Mouse (Mus musculus) cerebellum, adult 8-10 months (tissue): ENCODE results near the gene Zkscan8.
"Not testable (repeated sequence)": the region's sequence is repeated elsewhere in the genome, so short reads cannot be mapped to it uniquely, and the experiment has no call there.

Experiments
- DNase-seq: peaks from one replicate; pipeline ENCODE4 v3.0.0; 2022

Gene Zkscan8

DNA sequence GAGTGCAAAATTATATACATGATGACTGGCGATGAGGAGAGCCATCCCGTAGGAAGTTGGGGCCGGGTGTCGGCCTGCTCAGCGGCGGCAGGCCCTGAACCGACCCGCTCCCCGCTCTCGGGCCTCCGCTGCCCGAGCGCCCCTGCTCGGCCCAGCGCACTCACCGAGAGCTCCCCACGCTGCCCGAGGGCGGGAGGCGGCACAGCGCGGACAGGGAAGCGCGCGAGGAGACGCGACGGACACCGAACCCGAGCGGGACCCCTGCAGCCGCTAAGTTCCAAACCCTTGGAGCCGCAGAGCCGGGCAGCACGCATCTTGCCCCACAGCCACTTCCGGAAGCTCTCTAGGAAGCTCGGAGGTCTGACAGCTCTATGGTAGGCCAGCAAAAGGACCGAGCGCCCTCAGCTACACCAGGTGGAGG lies at the start of gene Zkscan8:
TSS of gene Zkscan8 (minus strand) at position 340 of the 421 bp plus-strand sequence.
- DNase-seq: peak; percentile 88

DNA sequence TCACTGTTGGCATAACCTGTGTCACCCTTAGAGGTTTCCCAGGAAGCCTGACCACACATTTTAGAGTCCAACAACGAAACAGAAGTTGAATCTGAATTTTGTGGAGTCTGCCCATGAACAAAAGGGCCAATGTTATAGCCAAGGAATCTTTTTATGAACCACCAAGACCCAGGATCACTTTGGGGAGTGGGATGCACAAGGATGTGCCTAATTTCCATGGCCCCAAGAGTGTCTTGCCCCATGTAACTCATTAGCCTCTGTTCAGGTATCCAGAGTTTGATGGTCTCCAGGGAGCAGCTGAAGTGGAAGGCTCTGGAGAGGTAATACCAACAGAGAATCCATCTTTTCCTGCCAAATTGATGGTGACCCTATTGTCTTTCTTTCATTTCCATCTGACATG lies 28.9 kb upstream of the Zkscan8 start, which contains the start of gene Olfr1535:
TSS of gene Olfr1535 (minus strand) at position 101 of the 400 bp plus-strand sequence.
- no peak for DNase-seq

DNA sequence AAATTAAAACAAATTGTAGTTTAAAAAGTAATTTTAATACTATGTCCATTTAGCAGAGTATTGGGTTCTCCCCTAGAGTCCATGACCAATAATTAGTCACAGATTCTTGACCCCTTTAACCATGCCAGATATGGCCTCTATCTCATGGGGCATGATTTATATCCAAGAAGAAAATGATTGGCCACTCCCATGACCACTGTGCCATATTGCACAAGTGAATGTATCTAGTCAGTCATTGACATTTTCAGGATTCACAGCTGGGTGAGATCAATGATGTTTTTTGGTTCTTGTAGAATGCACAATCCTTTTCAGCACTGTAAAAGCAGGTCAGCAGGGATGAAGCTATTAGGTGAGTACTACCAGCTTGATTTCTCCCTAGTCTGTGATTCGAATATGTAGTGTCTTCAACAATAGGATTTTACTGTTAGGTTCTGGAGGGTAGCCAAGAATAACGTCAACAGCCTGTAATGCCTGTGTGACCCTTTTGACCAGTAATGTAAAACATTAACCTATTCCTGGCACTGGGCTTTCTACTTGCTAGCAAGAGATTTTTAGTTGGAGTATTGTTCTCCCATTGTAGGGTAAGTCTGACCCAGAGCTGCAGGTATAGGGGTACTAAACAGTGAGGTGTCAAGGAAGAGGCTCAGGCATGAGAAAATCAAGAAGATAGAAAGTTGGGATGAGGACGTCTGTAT lies 19.6 kb upstream of the Zkscan8 start:
- DNase-seq: no peak

DNA sequence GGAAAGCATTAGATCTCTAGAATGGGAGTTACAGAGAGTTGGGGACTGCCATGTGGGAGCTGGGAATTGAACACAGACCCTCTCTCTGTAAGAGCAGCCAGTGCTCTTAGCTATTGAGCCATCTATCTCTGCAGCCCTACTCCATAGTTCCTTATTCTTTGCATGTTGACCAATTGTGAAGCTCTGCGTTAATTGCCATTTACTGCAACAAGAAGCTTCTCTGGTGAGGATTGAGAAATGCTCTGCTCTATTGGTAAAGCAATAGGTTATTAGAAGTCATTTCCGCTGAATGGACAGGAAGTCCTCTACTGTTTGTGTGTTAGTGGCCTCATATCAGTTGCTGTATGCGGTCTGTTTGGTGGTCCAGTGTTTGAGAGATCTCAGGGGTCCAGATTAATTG lies 18.6 kb upstream of the Zkscan8 start:
- DNase-seq: no peak

DNA sequence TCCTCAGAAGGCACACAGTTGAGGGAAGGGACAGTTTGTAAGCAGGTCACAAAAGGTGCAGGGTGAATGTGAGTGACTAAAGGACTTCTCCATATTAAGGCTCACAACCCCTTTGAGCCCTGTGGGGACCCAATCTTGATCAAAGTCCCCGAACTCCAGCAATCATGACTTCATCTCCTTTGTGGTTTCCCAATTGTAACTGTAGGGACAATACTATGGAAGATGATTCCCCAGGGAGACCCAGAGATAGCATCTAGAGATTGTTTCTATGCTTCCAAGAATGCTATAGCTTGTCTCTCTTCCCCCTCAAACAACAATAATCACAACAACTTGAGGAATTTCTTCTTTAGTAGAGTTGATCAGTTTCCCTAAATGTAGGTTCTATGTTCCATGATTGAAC lies 11.8 kb upstream of the Zkscan8 start, which contains the start of gene Olfr1366:
TSS of gene Olfr1366 (minus strand) at position 101 of the 400 bp plus-strand sequence.
- no peak for DNase-seq

DNA sequence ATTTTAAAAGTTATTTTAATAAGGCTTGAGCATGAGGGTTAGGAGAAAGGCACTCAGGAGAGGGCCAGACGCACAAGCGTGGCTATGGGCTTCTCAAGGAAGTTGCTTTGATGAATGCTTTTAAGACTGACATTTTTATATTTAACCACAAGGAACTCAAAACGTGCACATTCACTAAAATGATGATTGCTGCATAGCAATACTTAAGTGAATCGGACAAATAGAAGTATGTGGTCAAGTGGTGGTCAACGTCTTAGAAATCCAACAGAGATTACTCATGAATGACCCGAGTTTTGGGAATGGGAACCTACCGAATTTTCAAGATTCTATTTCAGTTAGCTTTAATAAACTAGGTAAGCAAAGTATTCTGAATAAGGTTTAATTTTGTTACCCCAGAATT lies 784 bp downstream of the Zkscan8 start:
- DNase-seq: no peak

DNA sequence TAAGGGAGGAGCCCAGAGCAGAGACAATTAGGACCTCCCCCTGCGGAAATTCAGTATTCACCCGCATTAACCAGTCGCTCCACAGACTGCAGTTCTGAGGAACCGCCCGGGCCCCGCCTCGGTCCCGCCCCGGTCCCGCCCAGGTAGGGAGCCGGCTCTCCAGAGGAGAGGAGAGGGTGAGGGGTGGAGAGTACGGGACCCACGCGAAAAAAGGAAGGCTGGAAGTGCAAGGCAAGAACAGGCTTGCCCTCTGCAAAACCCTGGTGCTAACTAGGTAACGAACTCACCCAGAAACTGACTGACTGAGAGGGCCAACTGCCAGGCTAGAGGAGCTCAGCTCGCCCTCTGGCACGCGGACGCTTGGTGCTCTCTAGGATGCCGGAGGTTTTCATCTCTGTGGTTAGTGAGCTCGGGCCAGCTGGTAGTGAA lies 24.7 kb downstream of the Zkscan8 start:
- DNase-seq: peak; percentile 78

DNA sequence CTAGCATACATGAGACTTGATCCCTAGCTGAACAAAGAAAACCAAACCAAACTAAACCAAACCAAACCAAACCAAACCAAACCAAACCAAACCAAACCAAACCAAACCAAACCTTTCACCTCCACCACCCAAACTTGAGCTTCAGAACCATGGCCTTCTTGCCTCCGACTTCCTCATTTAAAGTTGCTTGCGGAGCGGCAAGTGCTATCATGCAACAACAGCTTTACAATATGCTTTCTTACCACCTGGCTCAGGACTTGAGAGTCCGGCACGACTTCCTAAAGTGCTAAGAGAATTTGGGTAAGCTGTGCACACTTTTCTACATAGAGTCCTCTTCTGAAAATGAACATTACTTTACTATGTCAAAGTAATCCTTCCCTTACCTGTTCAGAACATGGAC lies 28.6 kb downstream of the Zkscan8 start:
- DNase-seq: no peak

DNA sequence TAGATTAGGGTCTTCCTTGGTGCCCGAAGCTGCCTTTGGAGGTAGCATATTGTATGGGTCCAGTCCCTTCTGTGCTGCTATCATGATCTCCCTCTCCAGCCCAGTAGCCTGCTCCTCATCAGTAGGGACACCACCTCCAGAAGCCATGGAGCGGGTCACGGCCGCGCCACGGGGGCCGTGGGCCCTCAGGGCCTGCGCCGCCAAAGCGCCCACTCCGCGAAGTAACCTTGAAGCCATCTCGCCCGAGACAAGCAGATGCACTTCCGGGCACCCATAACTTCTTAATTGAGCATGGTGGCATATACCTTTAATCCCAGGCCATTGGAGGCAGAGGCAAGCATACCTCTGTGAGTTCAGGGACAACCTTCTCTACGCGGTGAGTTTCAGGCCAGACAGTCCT lies 29.7 kb downstream of the Zkscan8 start, which contains the start of gene Gm11273:
TSS of gene Gm11273 (minus strand) at position 237 of the 400 bp plus-strand sequence.
- DNase-seq: not testable (repeated sequence)

DNA sequence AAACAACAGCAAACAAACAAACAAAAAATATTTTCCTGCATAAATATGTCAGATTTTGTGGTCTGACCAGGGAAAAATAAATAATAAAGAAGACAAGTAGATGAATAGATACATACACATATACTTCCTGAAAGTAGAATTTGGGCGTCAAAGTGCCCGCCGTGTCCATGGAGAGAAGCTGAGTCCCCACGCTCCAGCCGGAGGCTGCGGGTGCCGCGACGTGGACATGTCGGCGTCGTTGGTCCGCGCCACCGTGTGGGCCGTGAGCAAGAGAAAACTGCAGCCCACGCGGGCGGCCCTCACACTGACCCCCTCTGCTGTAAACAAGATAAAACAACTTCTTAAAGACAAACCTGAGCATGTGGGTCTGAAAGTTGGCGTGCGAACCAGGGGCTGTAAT lies 35.8 kb downstream of the Zkscan8 start, which contains the start of gene AK157302:
TSS of gene AK157302 (plus strand) at position 144 of the 400 bp plus-strand sequence.
- DNase-seq: no peak

DNA sequence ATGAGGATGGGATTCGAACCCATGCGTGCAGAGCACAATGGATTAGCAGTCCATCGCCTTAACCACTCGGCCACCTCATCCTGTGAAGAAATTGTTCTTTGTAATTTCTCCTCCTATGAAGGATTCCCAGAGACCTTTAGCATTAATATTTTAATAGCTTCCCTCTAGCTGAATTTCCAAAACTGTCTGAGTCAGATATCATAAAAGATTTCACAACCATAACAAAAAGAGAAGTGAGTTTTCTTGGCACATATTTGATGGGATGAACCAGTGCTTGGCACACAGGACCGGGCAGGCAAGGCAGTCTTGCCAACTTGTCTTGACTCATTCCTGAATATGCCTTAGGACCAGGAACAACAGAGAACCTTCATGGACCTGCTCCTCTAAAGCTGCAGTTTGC lies 38.1 kb downstream of the Zkscan8 start:
- DNase-seq: no peak

DNA sequence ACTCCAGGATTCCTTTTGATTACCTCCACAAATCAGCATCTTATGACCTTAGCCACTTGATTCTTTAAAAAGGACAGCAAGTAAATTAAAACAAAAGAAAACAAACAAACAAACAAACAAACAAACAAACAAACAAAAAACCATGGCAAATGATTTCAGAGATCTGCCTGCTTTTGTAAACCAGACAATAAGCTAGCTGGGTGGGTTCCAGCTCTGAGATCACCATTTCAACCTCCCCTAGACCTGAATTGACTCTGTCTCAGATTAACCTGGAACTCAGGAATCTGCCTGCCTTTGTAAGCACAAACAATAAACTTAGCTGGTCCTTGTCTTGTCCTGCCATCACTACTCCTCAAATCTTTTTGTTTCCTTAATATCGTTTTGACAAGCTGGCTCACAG lies 44.0 kb downstream of the Zkscan8 start:
- DNase-seq: no peak

DNA sequence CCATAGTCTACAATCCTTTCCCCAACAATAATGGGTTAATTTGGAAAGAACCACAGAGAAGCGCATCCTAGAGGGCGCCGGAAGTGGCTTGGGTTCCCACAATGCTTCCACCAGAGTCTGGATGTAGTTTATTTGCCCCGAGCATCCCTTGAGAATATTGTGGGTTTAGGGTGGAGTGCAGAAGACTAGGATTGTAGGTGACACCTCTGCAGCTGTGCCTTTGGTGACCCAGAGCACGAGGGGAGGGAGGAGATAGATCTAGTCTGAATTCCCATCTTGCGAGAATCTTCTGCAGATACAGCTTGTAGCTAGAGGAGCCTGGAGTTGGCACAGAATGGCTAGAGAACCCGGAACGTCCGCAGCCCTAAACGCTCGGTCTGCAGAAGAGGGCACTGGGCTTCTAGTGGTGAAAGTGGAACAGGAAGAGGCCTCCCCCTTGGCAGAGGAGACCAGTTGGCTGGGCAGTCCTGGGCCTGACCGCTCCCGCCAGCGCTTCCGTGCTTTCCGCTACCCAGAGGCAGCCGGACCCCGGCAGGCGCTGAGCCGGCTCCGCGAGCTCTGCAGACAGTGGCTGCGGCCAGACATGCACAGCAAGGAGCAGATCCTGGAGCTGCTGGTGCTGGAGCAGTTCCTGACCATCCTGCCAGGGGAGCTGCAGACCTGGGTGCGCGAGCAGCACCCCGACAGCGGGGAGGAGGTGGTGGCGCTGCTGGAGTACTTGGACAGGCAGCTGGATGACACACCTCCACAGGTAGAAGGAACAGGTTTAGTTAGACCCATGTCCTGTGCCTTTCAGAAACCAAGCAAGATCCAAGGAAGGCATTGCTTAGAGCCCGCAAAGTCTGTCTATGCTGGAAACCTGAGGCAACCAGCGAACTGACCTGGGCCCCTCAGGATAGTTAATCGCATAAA lies 51.9 kb downstream of the Zkscan8 start, which contains the start of the genes Zkscan4 and Gm10065:
TSS of gene Zkscan4 (plus strand) at position 149 of the 912 bp plus-strand sequence.
TSS of gene Gm10065 (minus strand) at position 683 of the 912 bp plus-strand sequence.
- peak; percentile 77 for DNase-seq

DNA sequence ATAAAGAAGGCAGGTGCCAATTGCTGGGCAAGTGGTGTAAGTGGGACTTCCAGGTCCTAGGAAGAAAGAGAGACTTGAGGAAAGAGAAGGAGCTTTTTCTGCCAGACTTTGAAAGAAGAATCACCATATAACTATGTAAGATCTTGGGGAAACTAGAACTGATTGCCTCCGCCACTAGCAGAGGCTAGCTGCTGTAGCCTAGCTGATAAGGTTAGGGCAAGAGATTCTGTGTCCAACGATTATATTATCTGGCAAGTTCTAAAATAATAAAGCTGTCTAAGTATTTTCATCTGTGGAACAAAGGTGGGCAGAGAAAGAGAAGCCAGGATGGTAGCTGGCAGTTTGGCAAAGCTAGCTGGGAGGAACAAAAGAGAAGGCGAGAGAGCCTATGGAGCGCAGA lies 58.5 kb downstream of the Zkscan8 start:
- DNase-seq: no peak

DNA sequence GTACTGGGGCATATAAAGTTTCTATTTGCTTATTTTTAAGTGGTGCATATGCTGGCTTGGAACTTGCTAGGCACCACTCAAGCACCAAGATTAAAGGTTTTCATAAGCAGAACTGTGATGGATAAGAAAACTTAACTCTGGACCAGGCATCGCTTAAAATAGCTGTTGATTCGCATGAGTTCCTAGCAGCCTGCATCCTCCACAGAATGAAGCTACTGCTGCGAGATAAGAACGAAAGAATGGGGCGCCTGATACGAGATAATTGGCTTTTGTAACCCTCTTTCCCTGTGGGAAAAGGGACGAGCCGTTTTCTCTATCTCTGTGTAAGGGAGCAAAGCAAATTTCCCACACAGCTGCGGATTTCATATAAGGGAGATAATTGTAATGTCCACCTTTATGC lies 61.8 kb downstream of the Zkscan8 start:
- DNase-seq: no peak

DNA sequence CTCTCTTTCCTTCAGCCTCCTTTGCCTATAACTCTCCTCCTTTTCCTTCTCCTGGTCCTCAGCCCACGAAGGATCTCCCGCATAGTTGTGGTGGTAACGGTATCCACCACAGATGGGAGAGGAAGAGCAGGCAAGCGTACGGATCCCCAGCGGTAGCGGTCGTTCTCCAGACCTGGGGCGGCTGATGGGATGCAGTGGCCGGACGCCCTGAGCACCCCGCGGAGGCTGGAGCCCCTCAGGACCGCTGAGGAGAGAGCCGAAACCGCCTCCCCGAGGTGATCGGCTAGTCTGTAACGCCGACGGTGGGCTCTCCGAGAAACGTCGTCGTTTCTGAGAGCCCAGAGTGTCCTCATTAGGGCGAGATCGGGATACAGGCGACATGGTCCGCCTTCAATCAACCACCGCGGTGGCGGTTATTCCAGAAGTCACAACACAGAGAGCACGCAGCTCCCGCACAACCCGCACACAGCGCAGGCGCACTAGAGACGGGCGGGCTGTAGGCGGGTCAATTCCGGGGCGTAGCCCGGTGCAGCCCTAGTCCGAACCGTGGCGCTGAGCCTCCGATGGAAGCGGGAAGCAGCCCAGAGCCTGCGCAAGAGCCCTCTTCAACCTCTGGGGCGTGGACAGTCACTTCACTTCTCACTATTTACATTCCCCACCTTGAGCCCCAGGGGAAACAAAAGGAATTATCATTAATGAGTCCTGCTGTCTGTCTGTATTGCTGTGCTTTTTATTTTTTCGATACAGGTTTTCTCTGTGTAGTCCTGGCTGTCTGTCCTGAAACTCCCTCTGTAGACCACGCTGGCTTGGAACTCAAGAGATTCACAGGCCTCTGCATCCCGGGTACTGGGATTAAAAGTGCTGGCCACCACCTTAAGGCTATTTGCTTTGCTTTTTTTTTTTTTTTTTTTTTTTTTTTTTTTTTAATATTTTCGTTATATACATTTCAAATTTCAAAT lies 62.6 kb downstream of the Zkscan8 start, which contains the start of gene Nkapl:
TSS of gene Nkapl (minus strand) at position 449 of the 959 bp plus-strand sequence.
- DNase-seq: peak; percentile 82

DNA sequence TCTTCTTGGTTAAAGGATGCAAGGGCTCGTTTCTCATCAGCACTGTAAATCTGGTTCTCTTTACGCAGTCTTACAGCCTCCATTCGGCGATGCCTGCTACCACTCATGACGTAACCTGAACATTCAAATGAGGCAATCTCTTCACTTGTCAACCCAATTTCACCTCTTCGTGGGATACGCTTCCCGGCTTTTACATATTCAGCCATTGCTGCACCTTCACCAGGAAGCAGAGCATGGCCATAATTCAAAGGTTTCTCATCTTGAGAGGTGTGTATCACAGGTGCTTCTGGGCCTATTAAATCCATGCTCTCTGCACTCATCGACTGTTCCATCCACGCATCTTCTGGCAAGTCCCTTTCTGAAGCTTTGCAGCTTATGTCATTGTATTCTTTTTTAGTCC lies 63.6 kb downstream of the Zkscan8 start:
- no peak for DNase-seq
